Mouse (Mus musculus) myocyte (in vitro differentiated cells): ENCODE results near the gene Tcl1b5.
"Not testable (repeated sequence)": the region's sequence is repeated elsewhere in the genome, so short reads cannot be mapped to it uniquely, and the experiment has no call there.

Experiments used
- MYOD1 ChIP-seq, 3 experiments: IDR thresholded peaks; one replicate each; pipeline ENCODE4 v1.6.1; 2011; ENCODE audit warnings: control low read depth in 2 of 3, low read depth in 2 of 3, mild to moderate bottlenecking in 2 of 3, moderate library complexity in 1 of 3; ENCODE audit not compliant: insufficient read length in 2 of 3, control insufficient read depth in 1 of 3
- POLR2A ChIP-seq: IDR thresholded peaks from one replicate; pipeline ENCODE4 v1.6.1; 2011; ENCODE audit warnings: low read depth, mild to moderate bottlenecking, control low read depth, moderate library complexity; ENCODE audit not compliant: insufficient read length
- POLR2AphosphoS2 ChIP-seq: IDR thresholded peaks from one replicate; pipeline ENCODE4 v1.6.1; 2011; ENCODE audit warnings: low read depth, control low read depth; ENCODE audit not compliant: insufficient read length

DNA sequence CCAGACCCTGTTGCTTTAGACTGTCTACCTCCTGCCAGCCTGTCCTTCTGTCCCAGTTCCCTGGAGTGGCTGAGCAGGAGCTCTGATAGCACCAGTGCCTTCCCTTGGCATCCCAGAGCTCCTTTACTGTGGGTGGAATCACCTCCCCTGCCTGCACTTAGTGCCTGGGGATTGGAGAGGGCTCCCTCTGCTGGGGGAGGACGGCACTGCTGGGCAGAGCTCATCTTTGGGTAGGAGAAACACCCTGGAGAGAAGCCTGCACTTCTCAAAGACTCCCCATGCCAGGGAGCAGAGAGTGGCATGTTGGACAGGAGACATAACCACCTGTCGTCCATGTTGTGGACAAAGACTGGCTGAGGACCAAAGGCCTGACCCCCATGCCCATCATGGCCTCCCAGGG, 1.8 kb upstream of the Tcl1b5 start:
- not testable (repeated sequence) for TF ChIP-seq POLR2A; MYOD1 (IDR thresholded peaks at IDR 0.05; ENCODE audit: control insufficient read depth in 1 of 3, insufficient read length in 2 of 3, low read depth in 2 of 3); POLR2AphosphoS2
